Mouse (Mus musculus) midbrain, embryonic 16.5 days (tissue): ENCODE results near the gene Ttc17. TPM values are rescaled to one million over a fixed set of nuclear protein-coding genes. Genes with fewer than 3 reads are reported as not detected.
"Not testable (repeated sequence)": the region's sequence is repeated elsewhere in the genome, so short reads cannot be mapped to it uniquely, and the experiment has no call there.

Experiments used
- ATAC-seq: fragments of 200-750 bp; cut with Nextera tagmentation; 2 replicates; pipeline ENCODE4 v1.8.0; 2017; ENCODE audit warnings: moderate TSS enrichment
- H3K27ac ChIP-seq: fragments of 300-500 bp; sonication (generic); 2 replicates; pipeline ENCODE4 v1.5.1; 2014; ENCODE audit warnings: mild to moderate bottlenecking, low read length, mixed read lengths
- H3K27me3 ChIP-seq: fragments of 300-500 bp; sonication (generic); 2 replicates; pipeline ENCODE4 v1.6.1; 2014; ENCODE audit warnings: low read depth, low read length, mixed read lengths; ENCODE audit not compliant: control insufficient read depth, insufficient read depth
- H3K36me3 ChIP-seq: fragments of 300-500 bp; sonication (generic); 2 replicates; pipeline ENCODE4 v1.6.1; 2014; ENCODE audit warnings: mild to moderate bottlenecking, low read length, moderate library complexity, mixed read lengths; ENCODE audit not compliant: control insufficient read depth, insufficient read depth
- H3K4me1 ChIP-seq: fragments of 300-500 bp; sonication (generic); 2 replicates; pipeline ENCODE4 v1.6.1; 2014; ENCODE audit warnings: mild to moderate bottlenecking, low read length, mixed read lengths; ENCODE audit not compliant: control insufficient read depth, insufficient read depth
- H3K4me2 ChIP-seq: fragments of 300-500 bp; sonication (generic); 2 replicates; pipeline ENCODE4 v1.6.1; 2014; ENCODE audit warnings: mild to moderate bottlenecking, low read length, mixed read lengths
- H3K4me3 ChIP-seq: fragments of 300-500 bp; sonication (generic); 2 replicates; pipeline ENCODE4 v1.5.1; 2014; ENCODE audit warnings: low read depth, mild to moderate bottlenecking, low read length, moderate library complexity, mixed read lengths
- H3K9ac ChIP-seq: fragments of 300-500 bp; sonication (generic); 2 replicates; pipeline ENCODE4 v1.6.1; 2014; ENCODE audit warnings: low read depth, low read length, mixed read lengths
- H3K9me3 ChIP-seq: fragments of 300-500 bp; sonication (generic); replicated peaks from 2 replicates; pipeline ENCODE4 v1.6.1; 2014; ENCODE audit warnings: mild to moderate bottlenecking, low read length, mixed read lengths; ENCODE audit not compliant: control insufficient read depth, poor library complexity, severe bottlenecking
- WGBS: fragments of 180-500 bp; shearing (Covaris S2); extraction: QIAGEN DNeasy Blood & Tissue Kit; methylation state at CpG from one replicate; pipeline ENCODE4 v1.1.7; 2014; 5-methylcytosine and 5-hydroxymethylcytosine counted together
- polyA plus RNA-seq: library from polyadenylated mRNA; unstranded; fragments of >200 nt; fragmentation: Nextera tagmentation; extraction: Ambion mirVana; gene quantifications from 2 replicates; pipeline ENCODE4 v1.2.1, GENCODE M21; 2015

Gene Ttc17
- polyA plus RNA-seq, 1 experiment from 2014 or later = 26.1 TPM

GRCm38 (mm10) chr2:94391127-94391526 lies 15.4 kb downstream of the Ttc17 start:
- not testable (repeated sequence) for H3K4me1 ChIP-seq, H3K36me3 ChIP-seq, H3K9ac ChIP-seq, H3K4me2 ChIP-seq, H3K27ac ChIP-seq, H3K9me3 ChIP-seq, H3K27me3 ChIP-seq, ATAC-seq, H3K4me3 ChIP-seq
- 97% methylated on average over 10 of the region's 12 CpGs for WGBS

GRCm38 (mm10) chr2:94389000-94389399 lies 17.5 kb downstream of the Ttc17 start:
- no peak overlapping the region for H3K9ac ChIP-seq
- H3K9me3 ChIP-seq = no peaks in the 10 kb centered on the region
- no peak for ATAC-seq
- H3K27ac ChIP-seq = no peak overlapping the region
- H3K4me1 ChIP-seq = no peaks in the 10 kb centered on the region
- 86% methylated on average over 9 of the region's 9 CpGs for WGBS
- no peak overlapping the region for H3K4me3 ChIP-seq
- H3K36me3 ChIP-seq = peaks cover 2% of the 10 kb centered on the region; the same call in 1 of the 2 replicates
- no peak overlapping the region for H3K4me2 ChIP-seq
- no peaks in the 10 kb centered on the region for H3K27me3 ChIP-seq

- no peak for ATAC-seq
- WGBS = 96% methylated on average over 5 of the region's 5 CpGs
Observed at GRCm38 (mm10) chr2:94387846-94388245, 18.6 kb downstream of the Ttc17 start.

GRCm38 (mm10) chr2:94384483-94384882 lies 22.0 kb downstream of the Ttc17 start:
- H3K27me3 ChIP-seq, H3K9ac ChIP-seq, H3K27ac ChIP-seq, H3K4me3 ChIP-seq, H3K36me3 ChIP-seq, H3K4me2 ChIP-seq, ATAC-seq, H3K4me1 ChIP-seq, H3K9me3 ChIP-seq: not testable (repeated sequence)
- 94% methylated on average over 10 of the region's 10 CpGs for WGBS

More at GRCm38 (mm10) chr2:94387846-94388245, 18.6 kb downstream of the Ttc17 start:
- no peak overlapping the region for H3K4me2 ChIP-seq
- H3K27ac ChIP-seq = no peak overlapping the region
- no peaks in the 10 kb centered on the region for H3K9me3 ChIP-seq
- no peaks in the 10 kb centered on the region for H3K27me3 ChIP-seq
- no peak overlapping the region for H3K4me3 ChIP-seq
- H3K9ac ChIP-seq = no peak overlapping the region
- no peaks in the 10 kb centered on the region for H3K4me1 ChIP-seq
- H3K36me3 ChIP-seq = peaks cover 2% of the 10 kb centered on the region; the same call in 1 of the 2 replicates

- no peak overlapping the region for H3K9ac ChIP-seq
- peaks cover 8% of the 10 kb centered on the region for H3K36me3 ChIP-seq
- no peaks in the 10 kb centered on the region for H3K4me1 ChIP-seq
- H3K4me3 ChIP-seq = no peak overlapping the region
- no peak for ATAC-seq
- 84% methylated on average over 2 of the region's 2 CpGs for whole genome bisulfite sequencing
- no peak overlapping the region for H3K27ac ChIP-seq
- H3K27me3 ChIP-seq = no peaks in the 10 kb centered on the region
- H3K9me3 ChIP-seq = no peaks in the 10 kb centered on the region
- no peak overlapping the region for H3K4me2 ChIP-seq
Observed at GRCm38 (mm10) chr2:94381057-94381647, 25.3 kb downstream of the Ttc17 start.

- H3K27ac ChIP-seq = no peak overlapping the region
- H3K4me3 ChIP-seq = no peak overlapping the region
- H3K9ac ChIP-seq = no peak overlapping the region
- H3K36me3 ChIP-seq = peaks cover 21% of the 10 kb centered on the region
- H3K9me3 ChIP-seq = no peaks in the 10 kb centered on the region
- H3K27me3 ChIP-seq = no peaks in the 10 kb centered on the region
- no peaks in the 10 kb centered on the region for H3K4me1 ChIP-seq
- no peak for ATAC-seq
- WGBS = 87% methylated on average over 11 of the region's 11 CpGs
- no peak overlapping the region for H3K4me2 ChIP-seq
Observed at GRCm38 (mm10) chr2:94378678-94379077, 27.8 kb downstream of the Ttc17 start.

- Histone ChIP-seq H3K27me3 (no peaks in the 10 kb centered on the region), H3K4me1 (no peaks in the 10 kb centered on the region), H3K27ac (no peak overlapping the region), H3K4me3 (no peak overlapping the region), H3K9ac (no peak overlapping the region), H3K36me3 (peaks cover 34% of the 10 kb centered on the region), H3K4me2 (no peak overlapping the region), H3K9me3 (no peaks in the 10 kb centered on the region)
- WGBS = 84% methylated on average over 6 of the region's 6 CpGs
- no peak for ATAC-seq
Observed at GRCm38 (mm10) chr2:94371093-94371492, 35.4 kb downstream of the Ttc17 start.

- Histone ChIP-seq H3K36me3 (peaks cover 45% of the 10 kb centered on the region), H3K4me1 (no peaks in the 10 kb centered on the region), H3K4me3 (no peak overlapping the region), H3K4me2 (no peak overlapping the region), H3K27me3 (no peaks in the 10 kb centered on the region), H3K27ac (no peak overlapping the region), H3K9ac (no peak overlapping the region), H3K9me3 (no peaks in the 10 kb centered on the region)
- WGBS = 93% methylated on average over 6 of the region's 6 CpGs
- no peak for ATAC-seq
Observed at GRCm38 (mm10) chr2:94363821-94364220, 42.7 kb downstream of the Ttc17 start.

- WGBS = 89% methylated on average over 4 of the region's 4 CpGs
- Histone ChIP-seq H3K36me3 (peaks cover 60% of the 10 kb centered on the region), H3K27ac (no peak overlapping the region), H3K9ac (no peak overlapping the region), H3K27me3 (no peaks in the 10 kb centered on the region), H3K4me1 (no peaks in the 10 kb centered on the region), H3K4me2 (no peak overlapping the region), H3K4me3 (no peak overlapping the region), H3K9me3 (no peaks in the 10 kb centered on the region)
- ATAC-seq = no peak
Observed at GRCm38 (mm10) chr2:94360398-94360973, 46.0 kb downstream of the Ttc17 start.
